Mouse (Mus musculus) forebrain, postnatal 0 days (tissue): ENCODE results near the gene Pola1. TPM values are rescaled to one million over a fixed set of nuclear protein-coding genes. Genes with fewer than 3 reads are reported as not detected.
A peak's percentile ranks its signal among the peaks of the same experiment; 100 is the strongest.

ENCODE experiments used
- ATAC-seq: fragments of 200-750 bp; cut with Nextera tagmentation; 2 replicates; pipeline ENCODE4 v1.8.0; 2017; ENCODE audit warnings: mild to moderate bottlenecking, moderate library complexity
- DNase-seq: peaks from one replicate; pipeline ENCODE4 v3.0.0-alpha.2; 2015
- H3K27ac ChIP-seq: fragments of 300-500 bp; sonication (generic); 2 replicates; pipeline ENCODE4 v1.5.1; 2014; ENCODE audit warnings: low read depth, mild to moderate bottlenecking, antibody characterized with exemption, low read length, moderate library complexity, mixed read lengths
- H3K27me3 ChIP-seq: fragments of 300-500 bp; sonication (generic); 2 replicates; pipeline ENCODE4 v1.6.1; 2014; ENCODE audit warnings: mild to moderate bottlenecking, low read length, mixed read lengths; ENCODE audit not compliant: insufficient read depth
- H3K36me3 ChIP-seq: fragments of 300-500 bp; sonication (generic); 2 replicates; pipeline ENCODE4 v1.6.1; 2014; ENCODE audit warnings: mild to moderate bottlenecking, moderate library complexity; ENCODE audit not compliant: insufficient read depth
- H3K4me1 ChIP-seq: fragments of 300-500 bp; sonication (generic); 2 replicates; pipeline ENCODE4 v1.6.1; 2014; ENCODE audit warnings: antibody characterized with exemption; ENCODE audit not compliant: insufficient read depth
- H3K4me2 ChIP-seq: fragments of 300-500 bp; sonication (generic); 2 replicates; pipeline ENCODE4 v1.6.1; 2014; ENCODE audit warnings: low read depth, mild to moderate bottlenecking, moderate library complexity
- H3K4me3 ChIP-seq: fragments of 300-500 bp; sonication (generic); 2 replicates; pipeline ENCODE4 v1.5.1; 2014; ENCODE audit warnings: low read depth, low read length, mixed read lengths
- H3K9ac ChIP-seq: fragments of 300-500 bp; sonication (generic); 2 replicates; pipeline ENCODE4 v1.6.1; 2014; ENCODE audit warnings: mild to moderate bottlenecking
- H3K9me3 ChIP-seq: fragments of 300-500 bp; sonication (generic); 2 replicates; pipeline ENCODE4 v1.6.1; 2016; ENCODE audit warnings: low read length
- CTCF ChIP-seq: sonication (generic); IDR thresholded peaks from 2 replicates; pipeline ENCODE4 v1.5.1; 2016; ENCODE audit warnings: antibody characterized with exemption, control low read depth, low read depth
- WGBS: fragments of 180-500 bp; shearing (Covaris S2); extraction: QIAGEN DNeasy Blood & Tissue Kit; methylation state at CpG from one replicate; pipeline ENCODE4 v1.1.7; 2014; 5-methylcytosine and 5-hydroxymethylcytosine counted together
- polyA plus RNA-seq: library from polyadenylated mRNA; unstranded; fragments of >200 nt; fragmentation: Nextera tagmentation; extraction: Ambion mirVana; gene quantifications from 2 replicates; pipeline ENCODE4 v1.2.1, GENCODE M21; 2015
- total RNA-seq: library from RNA; depleted of rRNA; stranded (reverse); fragments of >200 nt; gene quantifications from 2 replicates; pipeline ENCODE4 v1.2.3, GENCODE M21; 2014; rRNA removed

Pola1 gene
- total RNA-seq, result 9.6 and 16.2 TPM in 2 replicates
- polyA plus RNA-seq, result 1.9 and 2.5 TPM in 2 replicates

- H3K9ac ChIP-seq, result peak within 1 kb of the TSS; percentile 53
- peak within 1 kb of the TSS; percentile 52 for H3K4me2 ChIP-seq
- H3K36me3 ChIP-seq, result no peaks in the 10 kb centered on the region
- peaks cover 5% of the 10 kb centered on the region; the same call in 1 of the 2 replicates for H3K4me1 ChIP-seq
- peak within 1 kb of the TSS; percentile 67 for H3K27ac ChIP-seq
- no peaks in the 10 kb centered on the region for H3K27me3 ChIP-seq
- no peak for TF ChIP-seq CTCF
- H3K4me3 ChIP-seq, result peak within 1 kb of the TSS; percentile 53
- ATAC-seq, result peak; percentile 99
- H3K9me3 ChIP-seq, result no peaks in the 10 kb centered on the region
- peak; percentile 86 for DNase-seq
- WGBS, result 28% methylated on average over 51 of the region's 53 CpGs
Measured at GRCm38 (mm10) chrX:93631657-93632449, at the start of gene Pola1. Gene Pola1, minus strand, starts transcription at chrX:93632155.

GRCm38 (mm10) chrX:93676228-93676627 is 44.3 kb upstream of the Pola1 start:
- DNase-seq (peak; percentile 21), ATAC-seq (no peak)
- no peak for TF ChIP-seq CTCF
- Histone ChIP-seq H3K36me3 (no peaks in the 10 kb centered on the region), H3K4me3 (peak overlapping the region; percentile 41), H3K27me3 (no peaks in the 10 kb centered on the region), H3K4me2 (peak overlapping the region; percentile 49), H3K27ac (peak overlapping the region; percentile 91), H3K4me1 (no peaks in the 10 kb centered on the region), H3K9me3 (no peaks in the 10 kb centered on the region), H3K9ac (peak overlapping the region; percentile 70)
- 54% methylated on average over 2 of the region's 2 CpGs for WGBS

GRCm38 (mm10) chrX:93674836-93675795 is 43.2 kb upstream of the Pola1 start:
- DNase-seq (peak; percentile 84), ATAC-seq (peak; percentile 99)
- no peak for TF ChIP-seq CTCF
- Histone ChIP-seq H3K4me1 (no peaks in the 10 kb centered on the region), H3K36me3 (no peaks in the 10 kb centered on the region), H3K9ac (peak overlapping the region; percentile 70), H3K27me3 (no peaks in the 10 kb centered on the region), H3K4me2 (peak overlapping the region; percentile 49), H3K4me3 (peak overlapping the region; percentile 41), H3K9me3 (no peaks in the 10 kb centered on the region), H3K27ac (peak overlapping the region; percentile 91)
- WGBS, result 19% methylated on average over 19 of the region's 19 CpGs

GRCm38 (mm10) chrX:93674432-93674831 is 42.5 kb upstream of the Pola1 start:
- Histone ChIP-seq H3K4me1 (no peaks in the 10 kb centered on the region), H3K9me3 (no peaks in the 10 kb centered on the region), H3K4me2 (peak overlapping the region; percentile 49), H3K4me3 (0 out of 2 replicates have a peak overlapping the region, but pooled peaks have one; percentile 41), H3K36me3 (no peaks in the 10 kb centered on the region), H3K27ac (peak overlapping the region; percentile 91), H3K27me3 (no peaks in the 10 kb centered on the region), H3K9ac (no peak overlapping the region)
- TF ChIP-seq CTCF, result no peak
- ATAC-seq, result no peak
- 55% methylated on average over 3 of the region's 3 CpGs for WGBS
- no peak for DNase-seq

- DNase-seq (no peak), ATAC-seq (no peak)
- Histone ChIP-seq H3K27me3 (no peaks in the 10 kb centered on the region), H3K9me3 (no peaks in the 10 kb centered on the region), H3K4me1 (no peaks in the 10 kb centered on the region), H3K36me3 (no peaks in the 10 kb centered on the region), H3K9ac (no peak overlapping the region), H3K4me3 (no peak overlapping the region), H3K27ac (no peak overlapping the region), H3K4me2 (no peak overlapping the region)
- no peak for TF ChIP-seq CTCF
- 87% methylated on average over 4 of the region's 4 CpGs for WGBS
Measured at GRCm38 (mm10) chrX:93664787-93665186, 32.8 kb upstream of the Pola1 start.

GRCm38 (mm10) chrX:93663919-93664586 is 32.1 kb upstream of the Pola1 start:
- TF ChIP-seq CTCF, result no peak

More at GRCm38 (mm10) chrX:93663919-93664586, 32.1 kb upstream of the Pola1 start:
- ATAC-seq (no peak), DNase-seq (no peak)
- H3K9ac ChIP-seq, result no peak overlapping the region
- H3K27me3 ChIP-seq, result no peaks in the 10 kb centered on the region
- WGBS, result 90% methylated on average over 5 of the region's 5 CpGs
- no peak overlapping the region for H3K4me2 ChIP-seq
- no peaks in the 10 kb centered on the region for H3K4me1 ChIP-seq
- H3K4me3 ChIP-seq, result no peak overlapping the region
- no peaks in the 10 kb centered on the region for H3K9me3 ChIP-seq
- no peaks in the 10 kb centered on the region for H3K36me3 ChIP-seq
- H3K27ac ChIP-seq, result no peak overlapping the region
